Mouse (Mus musculus) liver, embryonic 16.5 days (tissue): Measurements from ENCODE around the gene Tlr12. TPM values are rescaled to one million over a fixed set of nuclear protein-coding genes. Genes with fewer than 3 reads are reported as not detected.
"Not testable (repeated sequence)": the region's sequence is repeated elsewhere in the genome, so short reads cannot be mapped to it uniquely, and the experiment has no call there.

ENCODE experiments used
- ATAC-seq: fragments of 200-750 bp; cut with Nextera tagmentation; 2 replicates; pipeline ENCODE4 v1.8.0; 2017; ENCODE audit warnings: low read depth, mild to moderate bottlenecking, moderate number of reproducible peaks, moderate library complexity
- H3K27ac ChIP-seq: fragments of 300-500 bp; sonication (generic); 2 replicates; pipeline ENCODE4 v1.5.1; 2014; ENCODE audit warnings: mild to moderate bottlenecking, low read length
- H3K27me3 ChIP-seq: fragments of 300-500 bp; sonication (generic); 2 replicates; pipeline ENCODE4 v1.6.1; 2014; ENCODE audit warnings: low read depth, low read length, mixed read lengths; ENCODE audit not compliant: control insufficient read depth, insufficient read depth
- H3K36me3 ChIP-seq: fragments of 300-500 bp; sonication (generic); 2 replicates; pipeline ENCODE4 v1.6.1; 2014; ENCODE audit warnings: mild to moderate bottlenecking; ENCODE audit not compliant: control insufficient read depth, insufficient read depth
- H3K4me1 ChIP-seq: fragments of 300-500 bp; sonication (generic); 2 replicates; pipeline ENCODE4 v1.6.1; 2014; ENCODE audit warnings: low read depth, low read length, mixed read lengths; ENCODE audit not compliant: control insufficient read depth
- H3K4me2 ChIP-seq: fragments of 300-500 bp; sonication (generic); 2 replicates; pipeline ENCODE4 v1.6.1; 2014; ENCODE audit warnings: low read depth, low read length, mixed read lengths
- H3K4me3 ChIP-seq: fragments of 300-500 bp; sonication (generic); 2 replicates; pipeline ENCODE4 v1.5.1; 2014; ENCODE audit warnings: low read depth, mild to moderate bottlenecking, low read length
- H3K9ac ChIP-seq: fragments of 300-500 bp; sonication (generic); 2 replicates; pipeline ENCODE4 v1.6.1; 2014; ENCODE audit warnings: low read depth, low read length
- H3K9me3 ChIP-seq: fragments of 300-500 bp; sonication (generic); replicated peaks from 2 replicates; pipeline ENCODE4 v1.6.1; 2016; ENCODE audit warnings: low read length; ENCODE audit not compliant: control insufficient read depth
- WGBS: fragments of 180-500 bp; shearing (Covaris S2); extraction: QIAGEN DNeasy Blood & Tissue Kit; methylation state at CpG from one replicate; pipeline ENCODE4 v1.1.7; 2014; ENCODE audit not compliant: insufficient replicate concordance; 5-methylcytosine and 5-hydroxymethylcytosine counted together
- polyA plus RNA-seq: library from polyadenylated mRNA; unstranded; fragments of >200 nt; fragmentation: Nextera tagmentation; extraction: Ambion mirVana; gene quantifications from 2 replicates; pipeline ENCODE4 v1.2.1, GENCODE M21; 2015

Gene Tlr12
- polyA plus RNA-seq, 1 experiment from 2014 or later: 2.0 TPM

- no peak for ATAC-seq
- Histone ChIP-seq H3K4me1 (no peaks in the 10 kb centered on the region; the same call in 1 of the 2 replicates), H3K9me3 (no peaks in the 10 kb centered on the region), H3K4me3 (no peak overlapping the region), H3K9ac (no peak overlapping the region), H3K36me3 (no peaks in the 10 kb centered on the region), H3K27ac (no peak overlapping the region), H3K27me3 (no peaks in the 10 kb centered on the region), H3K4me2 (no peak overlapping the region)
- WGBS: 60% methylated on average over 10 of the region's 10 CpGs
These were observed 17.6 kb upstream of the Tlr12 start for GRCm38 (mm10) chr4:128635894-128636585.

DNA sequence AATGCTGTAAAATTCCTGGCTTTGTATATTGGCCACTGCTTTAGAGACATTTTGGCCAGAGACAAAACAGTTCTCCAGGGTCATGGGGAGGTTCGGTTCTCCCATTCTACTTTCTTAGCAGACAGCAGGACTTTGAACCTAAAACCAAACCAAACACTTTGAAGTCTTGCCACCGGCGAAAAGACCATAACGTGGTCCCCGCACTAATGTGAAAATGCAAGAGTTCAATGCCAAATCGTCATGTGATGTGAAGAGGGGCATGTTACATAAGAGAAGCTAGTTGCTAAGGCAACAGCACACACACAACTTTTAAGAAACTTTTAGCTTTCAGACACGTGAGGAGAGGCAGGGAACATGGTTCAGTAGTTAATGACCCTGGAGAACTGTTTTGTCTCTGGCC lies 17.0 kb upstream of the Tlr12 start:
- Histone ChIP-seq H3K4me1 (no peaks in the 10 kb centered on the region; the same call in 1 of the 2 replicates), H3K4me3 (no peak overlapping the region), H3K27ac (no peak overlapping the region), H3K9ac (no peak overlapping the region), H3K9me3 (no peaks in the 10 kb centered on the region), H3K4me2 (no peak overlapping the region), H3K36me3 (no peaks in the 10 kb centered on the region), H3K27me3 (no peaks in the 10 kb centered on the region)
- 53% methylated on average over 7 of the region's 7 CpGs for WGBS
- no peak for ATAC-seq

DNA sequence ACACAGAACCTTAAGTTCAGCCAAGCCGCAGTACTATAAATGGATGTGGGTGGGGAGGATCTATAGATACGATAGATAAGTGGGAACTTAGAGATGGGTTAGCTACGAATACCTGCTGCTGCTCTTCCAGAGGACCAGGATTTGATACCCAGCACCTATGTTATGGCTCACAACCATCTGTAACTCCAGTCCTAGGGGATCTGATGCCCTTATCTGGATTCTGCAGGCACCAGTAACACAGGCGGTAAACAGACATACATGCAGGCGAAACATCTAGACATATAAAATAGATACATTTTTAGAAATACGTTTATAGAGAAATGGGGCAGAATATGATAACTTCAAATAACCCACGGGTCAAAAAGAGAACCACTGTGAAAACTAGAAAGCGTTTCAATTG lies 2.7 kb upstream of the Tlr12 start:
- H3K9ac ChIP-seq: no peak overlapping the region

GRCm38 (mm10) chr4:128620572-128620971 lies 2.2 kb upstream of the Tlr12 start:
- H3K4me3 ChIP-seq: no peak overlapping the region
- no peak overlapping the region for H3K27ac ChIP-seq
- WGBS: 58% methylated on average over 6 of the region's 6 CpGs
- no peaks in the 10 kb centered on the region for H3K36me3 ChIP-seq
- peaks cover 20% of the 10 kb centered on the region for H3K27me3 ChIP-seq
- H3K9me3 ChIP-seq: no peaks in the 10 kb centered on the region
- 0 out of 2 replicates have a peak overlapping the region, but pooled peaks have one; percentile 9 for H3K4me2 ChIP-seq
- H3K9ac ChIP-seq: no peak overlapping the region
- peaks cover 5% of the 10 kb centered on the region for H3K4me1 ChIP-seq
- no peak for ATAC-seq

More for the DNA sequence above, 2.7 kb upstream of the Tlr12 start:
- no peak for ATAC-seq
- Histone ChIP-seq H3K4me3 (no peak overlapping the region), H3K9me3 (no peaks in the 10 kb centered on the region), H3K27me3 (peaks cover 20% of the 10 kb centered on the region), H3K27ac (no peak overlapping the region), H3K4me1 (peaks cover 5% of the 10 kb centered on the region), H3K36me3 (no peaks in the 10 kb centered on the region), H3K4me2 (0 out of 2 replicates have a peak overlapping the region, but pooled peaks have one; percentile 9)
- 34% methylated on average over 8 of the region's 8 CpGs for WGBS

- Histone ChIP-seq H3K4me3 (no peak overlapping the region), H3K4me2 (no peak overlapping the region), H3K36me3 (no peaks in the 10 kb centered on the region), H3K27ac (no peak overlapping the region), H3K9ac (no peak overlapping the region), H3K27me3 (peaks cover 20% of the 10 kb centered on the region), H3K9me3 (no peaks in the 10 kb centered on the region), H3K4me1 (peaks cover 5% of the 10 kb centered on the region)
- no peak for ATAC-seq
- WGBS: 31% methylated on average over 2 of the region's 2 CpGs
These were observed 544 bp upstream of the Tlr12 start for GRCm38 (mm10) chr4:128618963-128619362.

- Histone ChIP-seq H3K4me3 (no peak overlapping the region), H3K36me3 (no peaks in the 10 kb centered on the region), H3K27ac (no peak overlapping the region), H3K27me3 (peaks cover 20% of the 10 kb centered on the region), H3K9ac (no peak overlapping the region), H3K4me2 (no peak overlapping the region), H3K4me1 (peaks cover 5% of the 10 kb centered on the region), H3K9me3 (no peaks in the 10 kb centered on the region)
- 13% methylated on average over 17 of the region's 17 CpGs for WGBS
- no peak for ATAC-seq
These were observed 877 bp downstream of the Tlr12 start for GRCm38 (mm10) chr4:128617363-128618120.

GRCm38 (mm10) chr4:128615761-128616160 lies 2.7 kb downstream of the Tlr12 start:
- Histone ChIP-seq H3K36me3 (no peaks in the 10 kb centered on the region), H3K4me3 (no peak overlapping the region), H3K9me3 (no peaks in the 10 kb centered on the region), H3K27me3 (peaks cover 20% of the 10 kb centered on the region), H3K4me1 (peaks cover 5% of the 10 kb centered on the region), H3K4me2 (no peak overlapping the region), H3K27ac (no peak overlapping the region; the same call in 1 of the 2 replicates), H3K9ac (no peak overlapping the region)
- ATAC-seq: no peak
- 28% methylated on average over 14 of the region's 14 CpGs for WGBS

DNA sequence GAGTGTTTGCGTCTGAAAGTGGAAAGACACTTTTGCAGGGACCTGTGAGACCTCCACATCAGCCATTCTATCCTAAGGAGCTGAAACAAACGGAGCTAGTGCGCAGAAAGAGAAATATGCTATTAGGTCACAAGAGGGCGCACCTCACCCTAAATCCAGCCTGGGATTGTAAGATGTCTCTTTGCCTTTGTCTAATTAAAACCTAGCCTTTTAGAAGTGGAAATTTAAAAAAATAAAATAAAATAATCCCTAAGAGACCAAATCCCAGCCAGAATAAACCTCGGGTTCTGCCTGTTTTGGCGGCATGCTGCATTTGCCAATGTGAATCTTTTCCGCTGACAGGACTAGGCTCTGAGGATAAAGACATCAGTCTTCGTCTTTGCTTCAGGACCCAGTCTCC lies 5.1 kb downstream of the Tlr12 start:
- WGBS: 21% methylated on average over 8 of the region's 8 CpGs
- peaks cover 16% of the 10 kb centered on the region for H3K4me1 ChIP-seq
- H3K9me3 ChIP-seq: no peaks in the 10 kb centered on the region
- H3K9ac ChIP-seq: no peak overlapping the region
- H3K36me3 ChIP-seq: no peaks in the 10 kb centered on the region
- H3K27ac ChIP-seq: no peak overlapping the region
- H3K4me2 ChIP-seq: no peak overlapping the region
- no peak overlapping the region for H3K4me3 ChIP-seq
- no peak for ATAC-seq
- peaks cover 18% of the 10 kb centered on the region for H3K27me3 ChIP-seq

DNA sequence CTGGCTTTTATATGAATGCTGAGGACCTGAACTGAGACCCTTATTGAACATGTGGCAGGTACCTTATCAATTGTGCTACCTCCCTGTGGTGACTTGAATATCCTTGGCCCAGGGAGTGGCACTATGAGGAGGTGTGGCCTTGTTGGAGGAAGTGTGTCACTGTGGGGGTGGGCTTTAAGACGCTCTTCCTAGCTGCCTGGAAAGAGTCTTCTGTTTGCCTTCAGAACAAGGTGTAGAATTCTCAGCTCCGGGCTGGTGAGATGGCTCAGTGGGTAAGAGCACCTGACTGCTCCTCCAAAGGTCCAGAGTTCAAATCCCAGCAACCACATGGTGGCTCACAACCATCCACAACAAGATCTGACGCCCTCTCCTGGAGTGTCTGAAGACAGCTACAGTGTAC lies 6.7 kb downstream of the Tlr12 start:
- not testable (repeated sequence) for H3K4me3 ChIP-seq, H3K4me2 ChIP-seq, H3K27me3 ChIP-seq, ATAC-seq, H3K27ac ChIP-seq, H3K9me3 ChIP-seq, H3K9ac ChIP-seq, H3K36me3 ChIP-seq
- WGBS: 59% methylated on average over 3 of the region's 3 CpGs
- H3K4me1 ChIP-seq: peaks cover 13% of the 10 kb centered on the region
